Mouse (Mus musculus) ES-E14 (cell line): Measurements from ENCODE around the gene Catsper4. TPM values are rescaled to one million over a fixed set of nuclear protein-coding genes. Genes with fewer than 3 reads are reported as not detected.

Experiments used
- DNase-seq: peaks from one replicate; pipeline ENCODE4 v3.0.0-alpha.2; 2013; ENCODE audit warnings: low read depth, low spot score
- H3K27ac ChIP-seq: 2 replicates; pipeline ENCODE4 v1.5.1; 2012; ENCODE audit warnings: low read depth, mild to moderate bottlenecking, low read length, moderate library complexity, mixed read lengths; ENCODE audit not compliant: poor library complexity, insufficient read depth, severe bottlenecking
- H3K36me3 ChIP-seq: 2 replicates; pipeline ENCODE4 v1.6.1; 2012; ENCODE audit warnings: mild to moderate bottlenecking, low read length, moderate library complexity, mixed read lengths; ENCODE audit not compliant: control insufficient read depth, poor library complexity, insufficient read depth, severe bottlenecking
- H3K4me1 ChIP-seq, 2 experiments: fragments of 150-350 bp in 1 of 2; sonication (generic) in 1 of 2; 2 replicates each; pipeline ENCODE4 v1.6.1; 2012; ENCODE audit warnings: low read length in 2 of 2, mild to moderate bottlenecking in 1 of 2, mixed read lengths in 1 of 2; ENCODE audit not compliant: control insufficient read depth in 2 of 2, insufficient read depth in 2 of 2, poor library complexity in 1 of 2
- H3K4me3 ChIP-seq, 2 experiments: fragments of 150-350 bp in 1 of 2; sonication (generic) in 1 of 2; 2 replicates each; pipeline ENCODE4 v1.5.1; 2012; ENCODE audit warnings: low read length in 2 of 2, low read depth in 1 of 2, mild to moderate bottlenecking in 1 of 2, mixed read lengths in 1 of 2; ENCODE audit not compliant: insufficient read depth in 1 of 2, poor library complexity in 1 of 2, severe bottlenecking in 1 of 2
- H3K9ac ChIP-seq: 2 replicates; pipeline ENCODE4 v1.6.1; 2012; ENCODE audit warnings: low read depth, mild to moderate bottlenecking, low read length, mixed read lengths; ENCODE audit not compliant: poor library complexity, insufficient read depth, severe bottlenecking
- H3K9me3 ChIP-seq: fragments of 150-350 bp; sonication (generic); 2 replicates; pipeline ENCODE4 v1.6.1; 2012; ENCODE audit warnings: low read depth, mild to moderate bottlenecking, low read length; ENCODE audit not compliant: control insufficient read depth, insufficient read depth
- CHD2 ChIP-seq: IDR thresholded peaks from 2 replicates; pipeline ENCODE4 v1.6.1; 2014; ENCODE audit warnings: mild to moderate bottlenecking, low read depth, low read length, inconsistent platforms
- HCFC1 ChIP-seq: IDR thresholded peaks from 2 replicates; pipeline ENCODE4 v1.6.1; 2012; ENCODE audit warnings: low read length, inconsistent platforms, borderline replicate concordance; ENCODE audit not compliant: insufficient read depth
- MAFK ChIP-seq: IDR thresholded peaks from 2 replicates; pipeline ENCODE4 v1.6.1; 2014; ENCODE audit warnings: mild to moderate bottlenecking, low read depth, low read length, inconsistent platforms; ENCODE audit not compliant: insufficient read depth
- ZC3H11A ChIP-seq: IDR thresholded peaks from 2 replicates; pipeline ENCODE4 v1.6.1; 2012; ENCODE audit warnings: low read depth, mild to moderate bottlenecking, inconsistent platforms, low read length, borderline replicate concordance
- ZNF384 ChIP-seq: IDR thresholded peaks from 2 replicates; pipeline ENCODE4 v1.6.1; 2012; ENCODE audit warnings: low read depth, low read length, inconsistent platforms
- in situ Hi-C, 2 experiments: fragments of 600-800 bp; cut with MboI; formaldehyde crosslinking; loops; one replicate each; pipeline ENCODE4 v1.15.1; 2025; ENCODE audit warnings: low sequenced_read_pairs in 2 of 2, inconsistent platforms in 1 of 2; ENCODE audit not compliant: unreplicated experiment in 2 of 2
- total RNA-seq: library from RNA; depleted of rRNA; stranded (reverse); fragments of 300-350 nt; gene quantifications from 2 replicates; pipeline ENCODE4 v1.2.3, GENCODE M21; 2012

The Catsper4 gene
- total RNA-seq, 1 experiment = not detected

GRCm38 (mm10) chr4:134222793-134223600 is 4.2 kb downstream of the Catsper4 start:
- Histone ChIP-seq H3K9me3 (no peaks in the 10 kb centered on the region), H3K36me3 (no peaks in the 10 kb centered on the region), H3K27ac (no peak overlapping the region), H3K4me3 (no peak overlapping the region), H3K4me1 (no peaks in the 10 kb centered on the region), H3K9ac (no peak overlapping the region)
- in situ Hi-C loops = no loop called here
- no peak for DNase-seq
- no peak for TF ChIP-seq HCFC1
- TF ChIP-seq ZNF384 = no peak
- no peak for TF ChIP-seq MAFK
- no peak for TF ChIP-seq ZC3H11A
- no peak for TF ChIP-seq CHD2

- in situ Hi-C loops = no loop called here
- no peaks in the 10 kb centered on the region for H3K36me3 ChIP-seq
- DNase-seq = no peak
- H3K27ac ChIP-seq = no peak overlapping the region
- no peak overlapping the region for H3K9ac ChIP-seq
- no peak overlapping the region for H3K4me3 ChIP-seq
- H3K9me3 ChIP-seq = no peaks in the 10 kb centered on the region
- peaks cover 0 to 15% of the 10 kb centered on the region in 2 experiments; a peak in 1 of 4 replicates for H3K4me1 ChIP-seq
- no peak for TF ChIP-seq MAFK
- no peak for TF ChIP-seq ZNF384
- no peak for TF ChIP-seq HCFC1
Observed at GRCm38 (mm10) chr4:134206488-134207053, 20.6 kb downstream of the Catsper4 start.

- TF ChIP-seq ZNF384 = no peak
- no peak for TF ChIP-seq ZC3H11A
- TF ChIP-seq CHD2 = no peak
- no peak for TF ChIP-seq MAFK
- no peak for TF ChIP-seq HCFC1
- H3K27ac ChIP-seq = no peak overlapping the region
- H3K4me3 ChIP-seq = no peak overlapping the region
- H3K9ac ChIP-seq = no peak overlapping the region
- no peaks in the 10 kb centered on the region for H3K36me3 ChIP-seq
- in situ Hi-C loops = no loop called here
- H3K4me1 ChIP-seq = peaks cover 1 to 12% of the 10 kb centered on the region in 2 experiments; a peak in 1 of 4 replicates
- no peak for DNase-seq
- no peaks in the 10 kb centered on the region for H3K9me3 ChIP-seq
Observed at GRCm38 (mm10) chr4:134203340-134203896, 23.8 kb downstream of the Catsper4 start.

GRCm38 (mm10) chr4:134202904-134203303 is 24.3 kb downstream of the Catsper4 start, which contains the start of gene Gm7534:
Gene Gm7534 (minus strand): TSS chr4:134203004.
- in situ Hi-C loops = no loop called here
- Histone ChIP-seq H3K36me3 (no peaks in the 10 kb centered on the region), H3K9ac (no peak within 1 kb of the TSS), H3K27ac (no peak within 1 kb of the TSS), H3K4me3 (no peak within 1 kb of the TSS), H3K4me1 (peaks cover 1 to 12% of the 10 kb centered on the region in 2 experiments; a peak in 1 of 4 replicates), H3K9me3 (no peaks in the 10 kb centered on the region)
- TF ChIP-seq HCFC1 = no peak
- TF ChIP-seq MAFK = no peak
- no peak for TF ChIP-seq CHD2
- no peak for TF ChIP-seq ZNF384
- no peak for TF ChIP-seq ZC3H11A
- no peak for DNase-seq
